Mouse (Mus musculus): ENCODE measurements around the gene Ift80. TPM values are rescaled to one million over a fixed set of nuclear protein-coding genes. Genes with fewer than 3 reads are reported as not detected.

The Ift80 gene
- polyA plus RNA-seq (2012; rRNA removed): 3.8 and 4.2 TPM in 2 replicates

GRCm38 (mm10) chr3:69004437-69005337 is at the start of gene Ift80, which contains the start of gene Smc4:
TSS of gene Ift80 (minus strand) at chr3:69004570.
TSS of gene Smc4 (plus strand) at chr3:69004738.
- no peak for TF ChIP-seq CTCF (conservative IDR thresholded peaks at IDR 0.05; ENCODE audit: insufficient read depth, insufficient read length, low read depth, low read length)
- TF ChIP-seq POLR2A (IDR thresholded peaks at IDR 0.05; ENCODE audit: low read depth, low read length): no peak
- peak; percentile 98 for DNase-seq
- Histone ChIP-seq H3K36me3 (ENCODE audit: control insufficient read depth, insufficient read depth, low read length) (no peaks in the 10 kb centered on the region), H3K27me3 (replicated peaks; ENCODE audit: control insufficient read depth, insufficient read depth, low read length) (no peaks in the 10 kb centered on the region), H3K4me1 (ENCODE audit: control insufficient read depth, insufficient read depth, low read length) (no peaks in the 10 kb centered on the region; the same call in none of the 2 replicates), H3K4me3 (ENCODE audit: insufficient read depth, low read depth, low read length) (peak within 1 kb of the TSS; percentile 96), H3K27ac (ENCODE audit: insufficient read depth, low read depth, low read length) (peak within 1 kb of the TSS; percentile 96)
- under 1% methylated on average over 76 of the region's 76 CpGs for WGBS

- no peak for TF ChIP-seq POLR2A (IDR thresholded peaks at IDR 0.05; ENCODE audit: low read depth, low read length)
- no peak for TF ChIP-seq CTCF (conservative IDR thresholded peaks at IDR 0.05; ENCODE audit: insufficient read depth, insufficient read length, low read depth, low read length)
- H3K27me3 ChIP-seq (replicated peaks; ENCODE audit: control insufficient read depth, insufficient read depth, low read length): no peaks in the 10 kb centered on the region
- DNase-seq: no peak
- no peaks in the 10 kb centered on the region for H3K4me1 ChIP-seq (ENCODE audit: control insufficient read depth, insufficient read depth, low read length)
- 85% methylated on average over 11 of the region's 11 CpGs for WGBS
- no peak overlapping the region for H3K4me3 ChIP-seq (ENCODE audit: insufficient read depth, low read depth, low read length)
- H3K36me3 ChIP-seq (ENCODE audit: control insufficient read depth, insufficient read depth, low read length): no peaks in the 10 kb centered on the region
- H3K27ac ChIP-seq (ENCODE audit: insufficient read depth, low read depth, low read length): no peak overlapping the region
These were observed 47.5 kb upstream of the Ift80 start for GRCm38 (mm10) chr3:69051894-69052293.

- TF ChIP-seq POLR2A (IDR thresholded peaks at IDR 0.05; ENCODE audit: low read depth, low read length) (no peak), CTCF (conservative IDR thresholded peaks at IDR 0.05; ENCODE audit: insufficient read depth, insufficient read length, low read depth, low read length) (no peak)
- DNase-seq: no peak
- no peaks in the 10 kb centered on the region for H3K27me3 ChIP-seq (replicated peaks; ENCODE audit: control insufficient read depth, insufficient read depth, low read length)
- no peaks in the 10 kb centered on the region for H3K4me1 ChIP-seq (ENCODE audit: control insufficient read depth, insufficient read depth, low read length)
- no peak overlapping the region for H3K4me3 ChIP-seq (ENCODE audit: insufficient read depth, low read depth, low read length)
- WGBS: 91% methylated on average over 6 of the region's 6 CpGs
- H3K36me3 ChIP-seq (ENCODE audit: control insufficient read depth, insufficient read depth, low read length): no peaks in the 10 kb centered on the region
- no peak overlapping the region for H3K27ac ChIP-seq (ENCODE audit: insufficient read depth, low read depth, low read length)
These were observed 44.6 kb upstream of the Ift80 start for GRCm38 (mm10) chr3:69049011-69049410.

- Histone ChIP-seq H3K27me3 (replicated peaks; ENCODE audit: control insufficient read depth, insufficient read depth, low read length) (no peaks in the 10 kb centered on the region), H3K36me3 (ENCODE audit: control insufficient read depth, insufficient read depth, low read length) (no peaks in the 10 kb centered on the region), H3K27ac (ENCODE audit: insufficient read depth, low read depth, low read length) (no peak overlapping the region), H3K4me1 (ENCODE audit: control insufficient read depth, insufficient read depth, low read length) (no peaks in the 10 kb centered on the region), H3K4me3 (ENCODE audit: insufficient read depth, low read depth, low read length) (no peak overlapping the region)
- 84% methylated on average over 4 of the region's 4 CpGs for WGBS
- no peak for TF ChIP-seq CTCF (conservative IDR thresholded peaks at IDR 0.05; ENCODE audit: insufficient read depth, insufficient read length, low read depth, low read length)
- no peak for TF ChIP-seq POLR2A (IDR thresholded peaks at IDR 0.05; ENCODE audit: low read depth, low read length)
- no peak for DNase-seq
These were observed 43.3 kb upstream of the Ift80 start for GRCm38 (mm10) chr3:69047684-69048083.

GRCm38 (mm10) chr3:69046509-69046908 is 42.1 kb upstream of the Ift80 start:
- WGBS: 93% methylated on average over 4 of the region's 4 CpGs
- Histone ChIP-seq H3K4me1 (ENCODE audit: control insufficient read depth, insufficient read depth, low read length) (no peaks in the 10 kb centered on the region), H3K27me3 (replicated peaks; ENCODE audit: control insufficient read depth, insufficient read depth, low read length) (no peaks in the 10 kb centered on the region), H3K36me3 (ENCODE audit: control insufficient read depth, insufficient read depth, low read length) (no peaks in the 10 kb centered on the region), H3K27ac (ENCODE audit: insufficient read depth, low read depth, low read length) (no peak overlapping the region), H3K4me3 (ENCODE audit: insufficient read depth, low read depth, low read length) (no peak overlapping the region)
- DNase-seq: no peak
- TF ChIP-seq CTCF (conservative IDR thresholded peaks at IDR 0.05; ENCODE audit: insufficient read depth, insufficient read length, low read depth, low read length): no peak
- no peak for TF ChIP-seq POLR2A (IDR thresholded peaks at IDR 0.05; ENCODE audit: low read depth, low read length)

- TF ChIP-seq POLR2A (IDR thresholded peaks at IDR 0.05; ENCODE audit: low read depth, low read length): no peak
- TF ChIP-seq CTCF (conservative IDR thresholded peaks at IDR 0.05; ENCODE audit: insufficient read depth, insufficient read length, low read depth, low read length): no peak
- H3K27ac ChIP-seq (ENCODE audit: insufficient read depth, low read depth, low read length): no peak overlapping the region
- 38% methylated on average over 13 of the region's 13 CpGs for WGBS
These were observed 41.4 kb upstream of the Ift80 start for GRCm38 (mm10) chr3:69045750-69046149.

DNA sequence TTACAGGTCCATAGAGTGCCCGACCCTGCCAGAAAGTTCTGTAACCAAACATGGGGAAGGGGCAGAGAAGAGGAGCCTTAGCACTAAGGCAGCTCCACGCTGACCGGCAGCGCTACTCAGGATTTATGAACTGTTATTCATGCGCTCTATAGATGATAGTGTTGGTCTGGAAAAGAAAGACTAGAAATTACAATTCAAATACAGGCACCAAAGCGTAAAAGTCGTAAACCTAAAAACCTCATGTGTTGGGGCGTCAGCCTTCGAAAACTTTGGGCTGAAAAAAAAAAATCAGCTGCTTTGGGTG is 41.0 kb upstream of the Ift80 start:
- Histone ChIP-seq H3K36me3 (ENCODE audit: control insufficient read depth, insufficient read depth, low read length) (no peaks in the 10 kb centered on the region), H3K27me3 (replicated peaks; ENCODE audit: control insufficient read depth, insufficient read depth, low read length) (no peaks in the 10 kb centered on the region), H3K27ac (ENCODE audit: insufficient read depth, low read depth, low read length) (no peak overlapping the region), H3K4me1 (ENCODE audit: control insufficient read depth, insufficient read depth, low read length) (0 out of 2 replicates have a peak, but pooled peaks cover 2% of the 10 kb centered on the region), H3K4me3 (ENCODE audit: insufficient read depth, low read depth, low read length) (peak overlapping the region; percentile 66)
- TF ChIP-seq CTCF (conservative IDR thresholded peaks at IDR 0.05; ENCODE audit: insufficient read depth, insufficient read length, low read depth, low read length) (no peak), POLR2A (IDR thresholded peaks at IDR 0.05; ENCODE audit: low read depth, low read length) (no peak)
- no peak for DNase-seq
- 6% methylated on average over 9 of the region's 9 CpGs for WGBS

More at GRCm38 (mm10) chr3:69045750-69046149, 41.4 kb upstream of the Ift80 start:
- Histone ChIP-seq H3K4me3 (ENCODE audit: insufficient read depth, low read depth, low read length) (no peak overlapping the region), H3K36me3 (ENCODE audit: control insufficient read depth, insufficient read depth, low read length) (no peaks in the 10 kb centered on the region), H3K27me3 (replicated peaks; ENCODE audit: control insufficient read depth, insufficient read depth, low read length) (no peaks in the 10 kb centered on the region), H3K4me1 (ENCODE audit: control insufficient read depth, insufficient read depth, low read length) (0 out of 2 replicates have a peak, but pooled peaks cover 2% of the 10 kb centered on the region)
- DNase-seq: no peak

Measured in kidney, adult 2 months (tissue).